Mouse (Mus musculus): ENCODE results near the gene Ppl. TPM values are rescaled to one million over a fixed set of nuclear protein-coding genes. Genes with fewer than 3 reads are reported as not detected.

Ppl gene
- polyA plus RNA-seq, 1 experiment from 2014 or later: 0.32 TPM

- Histone ChIP-seq H3K27ac (no peak overlapping the region), H3K27me3 (replicated peaks) (peaks cover 37% of the 10 kb centered on the region), H3K36me3 (no peaks in the 10 kb centered on the region), H3K4me3 (no peak overlapping the region), H3K9ac (no peak overlapping the region), H3K9me3 (replicated peaks) (no peaks in the 10 kb centered on the region), H3K4me2 (no peak overlapping the region), H3K4me1 (no peaks in the 10 kb centered on the region)
- WGBS (ENCODE audit: insufficient replicate concordance): 62% methylated on average over 4 of the region's 4 CpGs
- ATAC-seq: no peak
These were observed 12.4 kb downstream of the Ppl start for GRCm38 (mm10) chr16:5119845-5120244.

- Histone ChIP-seq H3K27ac (no peak overlapping the region), H3K4me3 (no peak overlapping the region), H3K9ac (no peak overlapping the region), H3K4me1 (no peaks in the 10 kb centered on the region), H3K4me2 (no peak overlapping the region), H3K9me3 (replicated peaks) (no peaks in the 10 kb centered on the region), H3K36me3 (no peaks in the 10 kb centered on the region), H3K27me3 (replicated peaks) (peaks cover 37% of the 10 kb centered on the region)
- 56% methylated on average over 4 of the region's 4 CpGs for WGBS (ENCODE audit: insufficient replicate concordance)
- no peak; the same call in 1 of the 2 replicates for ATAC-seq
These were observed 12.8 kb downstream of the Ppl start for GRCm38 (mm10) chr16:5119385-5119784.

GRCm38 (mm10) chr16:5113582-5113981, 18.6 kb downstream of the Ppl start:
- Histone ChIP-seq H3K9ac (no peak overlapping the region), H3K4me1 (no peaks in the 10 kb centered on the region), H3K27me3 (replicated peaks) (peaks cover 11% of the 10 kb centered on the region; the same call in 1 of the 2 replicates), H3K27ac (no peak overlapping the region), H3K9me3 (replicated peaks) (0 out of 2 replicates have a peak, but pooled peaks cover under 1% of the 10 kb centered on the region), H3K36me3 (no peaks in the 10 kb centered on the region), H3K4me3 (no peak overlapping the region), H3K4me2 (no peak overlapping the region)
- no peak for ATAC-seq
- WGBS (ENCODE audit: insufficient replicate concordance): 63% methylated on average over 2 of the region's 2 CpGs

- ATAC-seq: no peak
- H3K4me2 ChIP-seq: no peak overlapping the region
- H3K4me1 ChIP-seq: no peaks in the 10 kb centered on the region
- peaks cover 11% of the 10 kb centered on the region; the same call in 1 of the 2 replicates for H3K27me3 ChIP-seq (replicated peaks)
- H3K36me3 ChIP-seq: no peaks in the 10 kb centered on the region
- WGBS (ENCODE audit: insufficient replicate concordance): 57% methylated on average over 4 of the region's 4 CpGs
- no peak overlapping the region for H3K27ac ChIP-seq
- 0 out of 2 replicates have a peak, but pooled peaks cover 5% of the 10 kb centered on the region for H3K9me3 ChIP-seq (replicated peaks)
- H3K4me3 ChIP-seq: no peak overlapping the region
- no peak overlapping the region for H3K9ac ChIP-seq
These were observed 19.1 kb downstream of the Ppl start for GRCm38 (mm10) chr16:5113002-5113550.

GRCm38 (mm10) chr16:5111021-5111420, 21.2 kb downstream of the Ppl start:
- 75% methylated on average over 3 of the region's 3 CpGs for WGBS (ENCODE audit: insufficient replicate concordance)
- Histone ChIP-seq H3K4me1 (no peaks in the 10 kb centered on the region), H3K4me3 (no peak overlapping the region), H3K27me3 (replicated peaks) (peaks cover 11% of the 10 kb centered on the region; the same call in 1 of the 2 replicates), H3K36me3 (no peaks in the 10 kb centered on the region), H3K9me3 (replicated peaks) (0 out of 2 replicates have a peak, but pooled peaks cover 5% of the 10 kb centered on the region), H3K27ac (no peak overlapping the region), H3K4me2 (no peak overlapping the region), H3K9ac (no peak overlapping the region)
- ATAC-seq: no peak

- ATAC-seq: peak; percentile 73
- WGBS (ENCODE audit: insufficient replicate concordance): 57% methylated on average over 7 of the region's 7 CpGs
These were observed 22.3 kb downstream of the Ppl start for GRCm38 (mm10) chr16:5109877-5110276.

GRCm38 (mm10) chr16:5101000-5101399, 31.2 kb downstream of the Ppl start:
- Histone ChIP-seq H3K27ac (no peak overlapping the region), H3K4me1 (no peaks in the 10 kb centered on the region), H3K9me3 (replicated peaks) (no peaks in the 10 kb centered on the region), H3K4me3 (no peak overlapping the region), H3K4me2 (no peak overlapping the region), H3K9ac (no peak overlapping the region), H3K36me3 (no peaks in the 10 kb centered on the region), H3K27me3 (replicated peaks) (no peaks in the 10 kb centered on the region)
- ATAC-seq: no peak
- 54% methylated on average over 6 of the region's 6 CpGs for WGBS (ENCODE audit: insufficient replicate concordance)

More at GRCm38 (mm10) chr16:5109877-5110276, 22.3 kb downstream of the Ppl start:
- no peak overlapping the region for H3K9ac ChIP-seq
- H3K4me2 ChIP-seq: no peak overlapping the region
- H3K27me3 ChIP-seq (replicated peaks): 0 out of 2 replicates have a peak, but pooled peaks cover 4% of the 10 kb centered on the region
- H3K4me1 ChIP-seq: no peaks in the 10 kb centered on the region
- H3K4me3 ChIP-seq: no peak overlapping the region
- no peaks in the 10 kb centered on the region for H3K36me3 ChIP-seq
- H3K9me3 ChIP-seq (replicated peaks): 0 out of 2 replicates have a peak, but pooled peaks cover 5% of the 10 kb centered on the region
- H3K27ac ChIP-seq: no peak overlapping the region; the same call in 1 of the 2 replicates

- 69% methylated on average over 8 of the region's 8 CpGs for WGBS (ENCODE audit: insufficient replicate concordance)
- no peak overlapping the region for H3K9ac ChIP-seq
- no peak for ATAC-seq
- H3K4me1 ChIP-seq: no peaks in the 10 kb centered on the region; the same call in 1 of the 2 replicates
- H3K27ac ChIP-seq: no peak overlapping the region
- no peak overlapping the region for H3K4me2 ChIP-seq
- H3K36me3 ChIP-seq: no peaks in the 10 kb centered on the region
- H3K27me3 ChIP-seq (replicated peaks): no peaks in the 10 kb centered on the region
- no peak overlapping the region for H3K4me3 ChIP-seq
- H3K9me3 ChIP-seq (replicated peaks): no peaks in the 10 kb centered on the region
These were observed 35.7 kb downstream of the Ppl start for GRCm38 (mm10) chr16:5096504-5096903.

- H3K4me1 ChIP-seq: no peaks in the 10 kb centered on the region; the same call in 1 of the 2 replicates
- no peak for ATAC-seq
- H3K9me3 ChIP-seq (replicated peaks): no peaks in the 10 kb centered on the region
- H3K27me3 ChIP-seq (replicated peaks): no peaks in the 10 kb centered on the region
- 74% methylated on average over 5 of the region's 5 CpGs for WGBS (ENCODE audit: insufficient replicate concordance)
- H3K4me2 ChIP-seq: no peak overlapping the region
- no peaks in the 10 kb centered on the region for H3K36me3 ChIP-seq
- H3K4me3 ChIP-seq: no peak overlapping the region
- no peak overlapping the region for H3K9ac ChIP-seq
- H3K27ac ChIP-seq: no peak overlapping the region
These were observed 38.9 kb downstream of the Ppl start for GRCm38 (mm10) chr16:5093285-5093684.

- peaks cover 40% of the 10 kb centered on the region for H3K36me3 ChIP-seq
- 61% methylated on average over 10 of the region's 10 CpGs for WGBS (ENCODE audit: insufficient replicate concordance)
- no peak overlapping the region for H3K4me3 ChIP-seq
- no peaks in the 10 kb centered on the region for H3K9me3 ChIP-seq (replicated peaks)
- no peaks in the 10 kb centered on the region for H3K4me1 ChIP-seq
- H3K9ac ChIP-seq: no peak overlapping the region
- no peak overlapping the region for H3K27ac ChIP-seq
- H3K27me3 ChIP-seq (replicated peaks): no peaks in the 10 kb centered on the region
- no peak for ATAC-seq
- no peak overlapping the region for H3K4me2 ChIP-seq
These were observed 43.2 kb downstream of the Ppl start for GRCm38 (mm10) chr16:5089021-5089420.

GRCm38 (mm10) chr16:5086179-5086578, 46.0 kb downstream of the Ppl start:
- Histone ChIP-seq H3K4me1 (no peaks in the 10 kb centered on the region), H3K9me3 (replicated peaks) (no peaks in the 10 kb centered on the region), H3K4me2 (no peak overlapping the region), H3K36me3 (peaks cover 67% of the 10 kb centered on the region), H3K27ac (no peak overlapping the region), H3K27me3 (replicated peaks) (no peaks in the 10 kb centered on the region), H3K4me3 (no peak overlapping the region), H3K9ac (no peak overlapping the region)
- no peak for ATAC-seq
- WGBS (ENCODE audit: insufficient replicate concordance): 90% methylated on average over 2 of the region's 2 CpGs

- no peak for ATAC-seq
- no peaks in the 10 kb centered on the region for H3K27me3 ChIP-seq (replicated peaks)
- H3K4me3 ChIP-seq: no peak overlapping the region
- 80% methylated on average over 4 of the region's 4 CpGs for WGBS (ENCODE audit: insufficient replicate concordance)
- no peak overlapping the region for H3K9ac ChIP-seq
- peaks cover 72% of the 10 kb centered on the region for H3K36me3 ChIP-seq
- no peak overlapping the region for H3K27ac ChIP-seq
- H3K9me3 ChIP-seq (replicated peaks): no peaks in the 10 kb centered on the region
- no peak overlapping the region for H3K4me2 ChIP-seq
- H3K4me1 ChIP-seq: no peaks in the 10 kb centered on the region
These were observed 47.0 kb downstream of the Ppl start for GRCm38 (mm10) chr16:5085196-5085595.

GRCm38 (mm10) chr16:5074341-5074740, 57.9 kb downstream of the Ppl start:
- H3K27me3 ChIP-seq (replicated peaks): no peaks in the 10 kb centered on the region
- H3K9me3 ChIP-seq (replicated peaks): no peaks in the 10 kb centered on the region
- H3K9ac ChIP-seq: no peak overlapping the region
- no peak overlapping the region for H3K4me2 ChIP-seq
- no peaks in the 10 kb centered on the region for H3K4me1 ChIP-seq
- no peak overlapping the region for H3K4me3 ChIP-seq
- 86% methylated on average over 5 of the region's 5 CpGs for WGBS (ENCODE audit: insufficient replicate concordance)
- H3K36me3 ChIP-seq: peaks cover 97% of the 10 kb centered on the region
- no peak overlapping the region for H3K27ac ChIP-seq
- no peak for ATAC-seq
